Mouse (Mus musculus) G1E (cell line): ENCODE measurements at regions not wholly inside any gene's neighbourhood (a gene's known extent, or its start where the extent isn't known, plus 50 kb on each side); places are given as distances from the start of the nearest gene placed in this dataset.
"Not testable (repeated sequence)": the region's sequence is repeated elsewhere in the genome, so short reads cannot be mapped to it uniquely, and the experiment has no call there.

Experiments used
- ATAC-seq: 2 replicates; pipeline ENCODE4 v1.8.0; 2016; ENCODE audit warnings: mild to moderate bottlenecking; ENCODE audit not compliant: insufficient number of reproducible peaks, poor library complexity, low FRiP score, severe bottlenecking; ENCODE audit errors: extremely low read depth
- DNase-seq: peaks from one replicate; pipeline ENCODE4 v3.0.0; 2012; ENCODE audit warnings: low spot score
- H3K27me3 ChIP-seq: 2 replicates; pipeline ENCODE4 v1.6.1; 2012; ENCODE audit warnings: mild to moderate bottlenecking, low read length, inconsistent platforms; ENCODE audit not compliant: insufficient read depth
- H3K36me3 ChIP-seq: replicated peaks from 2 replicates; pipeline ENCODE3; 2012; ENCODE audit warnings: mild to moderate bottlenecking, inconsistent platforms
- H3K4me1 ChIP-seq: 2 replicates; pipeline ENCODE4 v1.6.1; 2012; ENCODE audit warnings: low read depth, low read length, inconsistent platforms, mixed read lengths; ENCODE audit not compliant: insufficient read depth
- H3K4me3 ChIP-seq: 2 replicates; pipeline ENCODE4 v1.5.1; 2012; ENCODE audit warnings: low read depth, mild to moderate bottlenecking, inconsistent platforms, low read length, moderate library complexity, mixed read lengths
- H3K9me3 ChIP-seq: replicated peaks from 2 replicates; pipeline ENCODE4 v1.6.1; 2012; ENCODE audit warnings: inconsistent platforms
- CTCF ChIP-seq: IDR thresholded peaks from 2 replicates; pipeline ENCODE4 v1.5.1; 2012; ENCODE audit warnings: low read depth, low read length, inconsistent platforms, mixed read lengths
- GATA1 ChIP-seq: IDR thresholded peaks from 2 replicates; pipeline ENCODE4 v1.6.1; 2012; ENCODE audit warnings: borderline replicate concordance, low read length, inconsistent platforms, mixed read lengths
- GATA2 ChIP-seq: IDR thresholded peaks from 2 replicates; pipeline ENCODE4 v1.6.1; 2012; ENCODE audit warnings: low read depth, low read length, inconsistent platforms, borderline replicate concordance
- POLR2AphosphoS5 ChIP-seq: IDR thresholded peaks from 2 replicates; pipeline ENCODE4 v1.6.1; 2012; ENCODE audit warnings: low read depth, low read length, inconsistent platforms; ENCODE audit not compliant: insufficient replicate concordance
- TAL1 ChIP-seq: conservative IDR thresholded peaks from 2 replicates; pipeline ENCODE4 v1.6.1; 2012; ENCODE audit warnings: low read depth, low read length, inconsistent platforms, mixed read lengths

GRCm38 (mm10) chr13:103636595-103636994 lies 137.8 kb downstream of the Srek1 start:
- Histone ChIP-seq H3K4me3 (no peak overlapping the region), H3K4me1 (no peaks in the 10 kb centered on the region), H3K36me3 (no peaks in the 10 kb centered on the region), H3K27me3 (no peaks in the 10 kb centered on the region; the same call in 1 of the 2 replicates), H3K9me3 (no peaks in the 10 kb centered on the region)
- ATAC-seq (no peak), DNase-seq (no peak)
- TF ChIP-seq CTCF (no peak), POLR2AphosphoS5 (no peak), TAL1 (no peak), GATA2 (no peak), GATA1 (no peak)

- no peak for ATAC-seq
- TF ChIP-seq POLR2AphosphoS5 (no peak), TAL1 (no peak), GATA1 (no peak), CTCF (no peak), GATA2 (no peak)
- H3K4me1 ChIP-seq, result no peaks in the 10 kb centered on the region
- no peaks in the 10 kb centered on the region for H3K9me3 ChIP-seq
- H3K36me3 ChIP-seq, result no peaks in the 10 kb centered on the region
- peaks cover 9% of the 10 kb centered on the region; the same call in 1 of the 2 replicates for H3K27me3 ChIP-seq
- no peak for DNase-seq
- H3K4me3 ChIP-seq, result no peak overlapping the region
These were observed 150.6 kb downstream of the Srek1 start for GRCm38 (mm10) chr13:103623810-103624209.

- ATAC-seq (no peak), DNase-seq (no peak)
- TF ChIP-seq POLR2AphosphoS5, result no peak
- no peak for TF ChIP-seq TAL1
- no peak for TF ChIP-seq GATA1
- TF ChIP-seq GATA2, result no peak
- no peak for TF ChIP-seq CTCF
- Histone ChIP-seq H3K9me3 (no peaks in the 10 kb centered on the region), H3K4me1 (no peaks in the 10 kb centered on the region), H3K4me3 (no peak overlapping the region), H3K36me3 (no peaks in the 10 kb centered on the region), H3K27me3 (peaks cover 9% of the 10 kb centered on the region; the same call in 1 of the 2 replicates)
These were observed 151.1 kb downstream of the Srek1 start for GRCm38 (mm10) chr13:103623319-103623718.

GRCm38 (mm10) chr13:103622324-103622723 lies 152.1 kb downstream of the Srek1 start:
- no peaks in the 10 kb centered on the region for H3K4me1 ChIP-seq
- no peak for ATAC-seq
- H3K36me3 ChIP-seq, result no peaks in the 10 kb centered on the region
- no peak for TF ChIP-seq GATA1
- TF ChIP-seq POLR2AphosphoS5, result no peak
- TF ChIP-seq GATA2, result no peak
- no peak for TF ChIP-seq CTCF
- no peak for TF ChIP-seq TAL1
- H3K4me3 ChIP-seq, result no peak overlapping the region
- H3K27me3 ChIP-seq, result peaks cover 12% of the 10 kb centered on the region; the same call in 1 of the 2 replicates
- DNase-seq, result no peak
- no peaks in the 10 kb centered on the region for H3K9me3 ChIP-seq

GRCm38 (mm10) chr13:103620958-103621357 lies 153.4 kb downstream of the Srek1 start:
- peaks cover 12% of the 10 kb centered on the region; the same call in 1 of the 2 replicates for H3K27me3 ChIP-seq
- ATAC-seq, DNase-seq, H3K36me3 ChIP-seq, H3K4me1 ChIP-seq, H3K9me3 ChIP-seq, H3K4me3 ChIP-seq: not testable (repeated sequence)

GRCm38 (mm10) chr13:103613333-103613725 lies 161.1 kb downstream of the Srek1 start:
- Histone ChIP-seq H3K4me1 (no peaks in the 10 kb centered on the region), H3K27me3 (peaks cover 5% of the 10 kb centered on the region; the same call in 1 of the 2 replicates), H3K9me3 (no peaks in the 10 kb centered on the region), H3K36me3 (no peaks in the 10 kb centered on the region), H3K4me3 (no peak overlapping the region)
- DNase-seq, result no peak
- ATAC-seq, result no peak
- TF ChIP-seq GATA1, result no peak
- TF ChIP-seq TAL1, result no peak
- no peak for TF ChIP-seq CTCF
- no peak for TF ChIP-seq POLR2AphosphoS5
- no peak for TF ChIP-seq GATA2

- H3K27me3 ChIP-seq, result peaks cover 2% of the 10 kb centered on the region; the same call in 1 of the 2 replicates
- no peaks in the 10 kb centered on the region for H3K36me3 ChIP-seq
- DNase-seq, result no peak
- no peaks in the 10 kb centered on the region for H3K4me1 ChIP-seq
- no peaks in the 10 kb centered on the region for H3K9me3 ChIP-seq
- no peak overlapping the region for H3K4me3 ChIP-seq
- no peak for TF ChIP-seq POLR2AphosphoS5
- no peak for TF ChIP-seq GATA2
- no peak for TF ChIP-seq GATA1
- TF ChIP-seq CTCF, result no peak
- no peak for TF ChIP-seq TAL1
- ATAC-seq, result no peak
These were observed 161.6 kb downstream of the Srek1 start for GRCm38 (mm10) chr13:103612720-103613332.
